ENCODE assay signal across 21 mouse cellular contexts in genomic region chr19:25095135-25095534, GRCm38 (mm10).
DNase-seq lines count a peak whose midpoint lies in the region; ATAC-seq lines count a peak whose summit lies in the region.
"Had no signal": no experiment of that assay in that cellular context is flagged by ENCODE, and none has a peak within 500 bp of the region (broad histone marks: within the 10 kb centered on the region; RNA-seq: fewer than 3 reads in every experiment).

No protein-coding gene starts in this region.

- no peak for DNase-seq in heart, embryonic 10.5 days (ENCODE audit: low spot score)
- no peak for DNase-seq in heart, adult 8-10 months (ENCODE audit: low spot score)
- peak; percentile 16 for DNase-seq in liver
- DNase-seq in left cerebral cortex, postnatal 36 days (ENCODE audit: low spot score in 2 of 2), result no peak
- DNase-seq in cerebellum, adult 9-10 months, result no peak
- DNase-seq in hindbrain, embryonic 11.5 days (ENCODE audit: low spot score), result no peak
- no peak for DNase-seq in limb, embryonic 10.5 days (ENCODE audit: low spot score)
- DNase-seq: adrenal gland, postnatal 25 days; cerebellum, adult 8-10 months; gastrocnemius, postnatal 14 days; heart, adult 18-20 months; kidney, postnatal 36 days; layer of hippocampus, postnatal 36 days had no signal

- H3K4me1 ChIP-seq in heart, embryonic 10.5 days, result peaks cover 19% of the 10 kb centered on the region
- peaks cover 4% of the 10 kb centered on the region; the same call in 1 of the 2 replicates for H3K4me1 ChIP-seq in liver, embryonic 15.5 days (replicated peaks)
- H3K4me1 ChIP-seq in hindbrain, embryonic 11.5 days (replicated peaks; ENCODE audit: control insufficient read depth, insufficient read depth, low read length), result no peaks in the 10 kb centered on the region
- peaks cover 11% of the 10 kb centered on the region for H3K4me1 ChIP-seq in limb, embryonic 10.5 days
- H3K4me1 ChIP-seq: forebrain, embryonic 15.5 days had no signal

- no peaks in the 10 kb centered on the region for H3K27me3 ChIP-seq in heart, embryonic 10.5 days (ENCODE audit: insufficient read depth, poor library complexity, severe bottlenecking)
- no peaks in the 10 kb centered on the region for H3K27me3 ChIP-seq in liver, embryonic 15.5 days
- no peaks in the 10 kb centered on the region for H3K27me3 ChIP-seq in hindbrain, embryonic 11.5 days (ENCODE audit: control insufficient read depth, insufficient read depth, low read length)
- H3K27me3 ChIP-seq in limb, embryonic 10.5 days (ENCODE audit: low read depth, poor library complexity, severe bottlenecking), result 0 out of 2 replicates have a peak, but pooled peaks cover 3% of the 10 kb centered on the region
- H3K27me3 ChIP-seq: embryonic facial prominence, embryonic 15.5 days; forebrain, embryonic 15.5 days; limb, embryonic 15.5 days; midbrain, embryonic 12.5 days had no signal

- peak overlapping the region; percentile 23 for H3K4me2 ChIP-seq in liver, embryonic 15.5 days
- no peak overlapping the region for H3K4me2 ChIP-seq in hindbrain, embryonic 11.5 days (replicated peaks; ENCODE audit: low read depth, low read length)
- H3K4me2 ChIP-seq: embryonic facial prominence, embryonic 15.5 days; forebrain, embryonic 15.5 days; hindbrain, embryonic 14.5 days; limb, embryonic 15.5 days; midbrain, embryonic 12.5 days had no signal

- no peaks in the 10 kb centered on the region for H3K36me3 ChIP-seq in heart, embryonic 10.5 days
- H3K36me3 ChIP-seq in liver, embryonic 15.5 days (replicated peaks), result peaks cover 30% of the 10 kb centered on the region
- no peaks in the 10 kb centered on the region for H3K36me3 ChIP-seq in hindbrain, embryonic 11.5 days (ENCODE audit: control insufficient read depth, insufficient read depth, low read length)
- H3K36me3 ChIP-seq in limb, embryonic 10.5 days, result no peaks in the 10 kb centered on the region
- H3K36me3 ChIP-seq: embryonic facial prominence, embryonic 15.5 days; forebrain, embryonic 15.5 days; limb, embryonic 15.5 days; midbrain, embryonic 12.5 days had no signal

- H3K4me3 ChIP-seq in heart, embryonic 10.5 days, result no peak overlapping the region
- peak overlapping the region; percentile 17; the same call in 1 of the 2 replicates for H3K4me3 ChIP-seq in liver, embryonic 15.5 days (replicated peaks)
- no peak overlapping the region for H3K4me3 ChIP-seq in hindbrain, embryonic 11.5 days (ENCODE audit: low read depth, low read length)
- H3K4me3 ChIP-seq in limb, embryonic 10.5 days, result no peak overlapping the region
- H3K4me3 ChIP-seq: embryonic facial prominence, embryonic 15.5 days; forebrain, embryonic 15.5 days; limb, embryonic 15.5 days; midbrain, embryonic 12.5 days had no signal

- H3K27ac ChIP-seq in heart, embryonic 10.5 days, result 0 out of 2 replicates have a peak overlapping the region, but pooled peaks have one; percentile 36
- peak overlapping the region; percentile 48; the same call in 1 of the 2 replicates for H3K27ac ChIP-seq in liver, embryonic 15.5 days (replicated peaks)
- H3K27ac ChIP-seq in hindbrain, embryonic 11.5 days (ENCODE audit: low read depth, low read length), result no peak overlapping the region
- no peak overlapping the region for H3K27ac ChIP-seq in limb, embryonic 10.5 days
- H3K27ac ChIP-seq: embryonic facial prominence, embryonic 15.5 days; forebrain, embryonic 15.5 days; hindbrain, embryonic 14.5 days; limb, embryonic 15.5 days; macrophage; midbrain, embryonic 12.5 days had no signal

- H3K9ac ChIP-seq in liver, embryonic 15.5 days, result no peak overlapping the region
- no peak overlapping the region for H3K9ac ChIP-seq in hindbrain, embryonic 11.5 days (ENCODE audit: low read depth, low read length)
- H3K9ac ChIP-seq: embryonic facial prominence, embryonic 15.5 days; forebrain, embryonic 15.5 days; hindbrain, embryonic 14.5 days; limb, embryonic 15.5 days; midbrain, embryonic 12.5 days had no signal

- no peak for ATAC-seq in liver, embryonic 15.5 days (ENCODE audit: insufficient read depth)
- no peak for ATAC-seq in hindbrain, embryonic 11.5 days (ENCODE audit: low FRiP score)
- ATAC-seq: forebrain, embryonic 15.5 days; lung, postnatal 0 days had no signal

- intact Hi-C loops in left cerebral cortex, postnatal 36 days (cut with DNase I), result no loop called here

- WGBS in heart, embryonic 10.5 days, result 23% methylated on average over 3 of the region's 3 CpGs
- WGBS in liver, embryonic 15.5 days (ENCODE audit: insufficient replicate concordance), result 5% methylated on average over 3 of the region's 3 CpGs
- 60% methylated on average over 3 of the region's 3 CpGs for whole genome bisulfite sequencing in hindbrain, embryonic 11.5 days
- WGBS in limb, embryonic 10.5 days, result 39% methylated on average over 3 of the region's 3 CpGs

- H3K9me3 ChIP-seq in heart, embryonic 10.5 days, result no peaks in the 10 kb centered on the region
- no peaks in the 10 kb centered on the region for H3K9me3 ChIP-seq in liver, embryonic 15.5 days (replicated peaks)
- no peaks in the 10 kb centered on the region for H3K9me3 ChIP-seq in hindbrain, embryonic 11.5 days (ENCODE audit: control insufficient read depth, low read length)
- no peaks in the 10 kb centered on the region for H3K9me3 ChIP-seq in limb, embryonic 10.5 days (replicated peaks)
- H3K9me3 ChIP-seq: embryonic facial prominence, embryonic 15.5 days; forebrain, embryonic 15.5 days; limb, embryonic 15.5 days; midbrain, embryonic 12.5 days had no signal

Comparison
In these comparisons a context has a peak if more than half of its experiments do, and no peak if none do; other contexts are left out.
1. H3K27ac ChIP-seq: peak in heart, embryonic 10.5 days (single experiment) and liver, embryonic 15.5 days (single experiment); none in hindbrain, embryonic 11.5 days (single experiment) and limb, embryonic 10.5 days (single experiment).